Mouse (Mus musculus) neural tube, embryonic 12.5 days (tissue): ENCODE measurements around the gene Flt3. TPM values are rescaled to one million over a fixed set of nuclear protein-coding genes. Genes with fewer than 3 reads are reported as not detected.
A peak's percentile ranks its signal among the peaks of the same experiment; 100 is the strongest.

ENCODE experiments used
- ATAC-seq: fragments of 200-750 bp; cut with Nextera tagmentation; 2 replicates; pipeline ENCODE4 v1.8.0; 2017; ENCODE audit warnings: low read depth, mild to moderate bottlenecking, moderate TSS enrichment, moderate library complexity; ENCODE audit not compliant: low FRiP score
- H3K27ac ChIP-seq: fragments of 300-500 bp; sonication (generic); 2 replicates; pipeline ENCODE4 v1.5.1; 2016
- H3K27me3 ChIP-seq: fragments of 300-500 bp; sonication (generic); replicated peaks from 2 replicates; pipeline ENCODE4 v1.6.1; 2016; ENCODE audit warnings: mild to moderate bottlenecking
- H3K36me3 ChIP-seq: fragments of 300-500 bp; sonication (generic); 2 replicates; pipeline ENCODE4 v1.6.1; 2016; ENCODE audit warnings: mild to moderate bottlenecking
- H3K4me1 ChIP-seq: fragments of 300-500 bp; sonication (generic); 2 replicates; pipeline ENCODE4 v1.6.1; 2016
- H3K4me2 ChIP-seq: fragments of 300-500 bp; sonication (generic); replicated peaks from 2 replicates; pipeline ENCODE4 v1.6.1; 2016; ENCODE audit warnings: mild to moderate bottlenecking
- H3K4me3 ChIP-seq: fragments of 300-500 bp; sonication (generic); 2 replicates; pipeline ENCODE4 v1.5.1; 2016
- H3K9ac ChIP-seq: fragments of 300-500 bp; sonication (generic); 2 replicates; pipeline ENCODE4 v1.6.1; 2016; ENCODE audit warnings: mild to moderate bottlenecking
- H3K9me3 ChIP-seq: fragments of 300-500 bp; sonication (generic); 2 replicates; pipeline ENCODE4 v1.6.1; 2016; ENCODE audit warnings: mild to moderate bottlenecking
- WGBS: fragments of 180-500 bp; shearing (Covaris S2); methylation state at CpG from one replicate; pipeline ENCODE4 v1.1.7; 2016; 5-methylcytosine and 5-hydroxymethylcytosine counted together
- polyA plus RNA-seq: library from polyadenylated mRNA; unstranded; fragments of >200 nt; fragmentation: Nextera tagmentation; extraction: Ambion mirVana; gene quantifications from 2 replicates; pipeline ENCODE4 v1.2.1, GENCODE M21; 2016

The Flt3 gene
- polyA plus RNA-seq, 1 experiment from 2014 or later: 0.49 TPM

- no peaks in the 10 kb centered on the region for H3K9me3 ChIP-seq
- H3K4me1 ChIP-seq: peaks cover 10% of the 10 kb centered on the region; the same call in 1 of the 2 replicates
- H3K4me3 ChIP-seq: peak overlapping the region; percentile 42; the same call in 1 of the 2 replicates
- no peak overlapping the region for H3K27ac ChIP-seq
- peaks cover 48% of the 10 kb centered on the region for H3K27me3 ChIP-seq
- 31% methylated on average over 11 of the region's 11 CpGs for WGBS
- H3K36me3 ChIP-seq: no peaks in the 10 kb centered on the region
- H3K9ac ChIP-seq: no peak overlapping the region
- no peak for ATAC-seq
- H3K4me2 ChIP-seq: peak overlapping the region; percentile 74
Observed at GRCm38 (mm10) chr5:147401024-147401423, 735 bp upstream of the Flt3 start.

DNA sequence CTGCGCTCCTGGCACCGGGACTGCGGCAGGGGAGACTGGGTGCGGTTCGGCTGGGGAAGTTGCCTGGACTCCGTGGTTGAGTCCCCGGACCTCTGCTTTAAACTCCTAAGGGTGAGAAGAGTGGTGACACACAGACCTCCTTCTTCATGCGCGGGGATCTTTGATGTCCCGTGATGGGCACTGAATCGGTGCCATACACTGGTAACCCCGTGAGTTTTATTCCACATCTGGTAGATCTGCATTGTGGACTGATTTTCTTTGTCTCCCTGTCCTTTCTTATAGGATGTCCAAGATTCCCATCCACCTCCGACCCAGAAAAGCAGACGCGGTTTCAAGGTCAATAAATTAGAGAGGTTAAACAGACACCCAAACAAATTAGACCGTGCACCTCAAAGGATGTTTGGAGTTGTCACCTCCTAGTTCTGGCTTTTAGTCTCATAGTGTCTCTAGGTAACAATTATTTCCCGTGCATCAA, 253 bp upstream of the Flt3 start:
- WGBS: 3% methylated on average over 17 of the region's 17 CpGs
- Histone ChIP-seq H3K4me2 (peak overlapping the region; percentile 74), H3K4me1 (peaks cover 10% of the 10 kb centered on the region; the same call in 1 of the 2 replicates), H3K36me3 (no peaks in the 10 kb centered on the region), H3K27ac (no peak overlapping the region), H3K9ac (0 out of 2 replicates have a peak overlapping the region, but pooled peaks have one; percentile 33), H3K9me3 (no peaks in the 10 kb centered on the region), H3K4me3 (peak overlapping the region; percentile 42), H3K27me3 (peaks cover 48% of the 10 kb centered on the region)
- ATAC-seq: no peak

- H3K27me3 ChIP-seq: peaks cover 23% of the 10 kb centered on the region
- H3K36me3 ChIP-seq: no peaks in the 10 kb centered on the region
- H3K4me2 ChIP-seq: no peak overlapping the region
- no peaks in the 10 kb centered on the region for H3K4me1 ChIP-seq
- H3K9ac ChIP-seq: no peak overlapping the region
- WGBS: 26% methylated on average over 1 of the region's 1 CpGs
- no peak for ATAC-seq
- H3K27ac ChIP-seq: no peak overlapping the region
- no peak overlapping the region for H3K4me3 ChIP-seq
- H3K9me3 ChIP-seq: no peaks in the 10 kb centered on the region
Observed at GRCm38 (mm10) chr5:147395050-147395449, 5.2 kb downstream of the Flt3 start.

DNA sequence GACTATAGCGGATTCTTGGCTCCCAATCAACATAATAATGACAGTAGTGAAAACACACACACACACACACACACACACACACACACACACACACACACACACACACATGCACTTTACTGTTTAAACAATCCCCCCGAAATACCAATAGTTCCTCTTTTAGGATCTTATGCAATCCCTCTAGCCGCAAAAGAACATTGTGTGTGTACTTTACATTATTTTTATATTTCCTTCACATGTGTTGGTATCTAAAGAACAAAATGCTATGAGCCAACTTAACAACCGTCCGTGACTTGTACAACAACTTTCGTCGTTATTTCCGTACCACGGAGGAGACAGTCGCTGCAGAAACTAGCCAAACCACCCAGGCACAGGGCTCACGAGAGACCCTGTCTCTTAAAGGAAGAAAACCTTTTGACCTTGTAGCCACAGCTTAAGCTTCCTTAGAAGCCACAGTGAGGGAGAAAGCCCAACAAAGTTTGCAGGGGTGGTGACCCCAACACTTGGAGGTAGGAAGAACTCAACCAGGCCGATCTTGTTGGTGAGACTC, 7.5 kb downstream of the Flt3 start:
- Histone ChIP-seq H3K9ac (no peak overlapping the region), H3K4me3 (no peak overlapping the region), H3K4me2 (no peak overlapping the region), H3K36me3 (no peaks in the 10 kb centered on the region), H3K4me1 (no peaks in the 10 kb centered on the region), H3K27ac (no peak overlapping the region), H3K27me3 (peaks cover under 1% of the 10 kb centered on the region; the same call in 1 of the 2 replicates), H3K9me3 (no peaks in the 10 kb centered on the region)
- no peak for ATAC-seq
- 89% methylated on average over 12 of the region's 12 CpGs for WGBS

DNA sequence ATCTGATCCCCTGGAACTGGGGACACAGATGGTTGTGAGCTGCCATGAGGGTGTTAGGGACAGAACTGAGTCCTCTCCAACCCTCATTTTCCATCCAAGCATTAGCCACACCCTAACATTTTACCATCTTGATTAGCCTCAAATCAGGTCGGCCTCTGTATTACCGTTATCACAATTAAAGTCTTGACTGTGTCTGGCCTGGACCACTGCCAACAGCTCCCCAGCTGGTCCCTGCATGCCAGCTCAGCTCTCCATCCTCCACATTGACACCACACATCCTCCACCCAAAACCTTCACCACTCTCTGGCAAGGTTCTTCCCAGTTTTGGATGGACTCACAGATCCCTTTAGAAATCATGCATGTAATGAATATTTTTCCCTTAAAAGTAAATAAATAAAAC, 9.5 kb downstream of the Flt3 start:
- ATAC-seq: no peak
- H3K9me3 ChIP-seq: no peaks in the 10 kb centered on the region

GRCm38 (mm10) chr5:147389052-147389451, 11.2 kb downstream of the Flt3 start:
- H3K4me2 ChIP-seq: no peak overlapping the region
- no peak overlapping the region for H3K4me3 ChIP-seq
- no peaks in the 10 kb centered on the region for H3K36me3 ChIP-seq
- H3K27ac ChIP-seq: no peak overlapping the region
- no peaks in the 10 kb centered on the region for H3K9me3 ChIP-seq
- no peak for ATAC-seq
- H3K9ac ChIP-seq: no peak overlapping the region
- 88% methylated on average over 5 of the region's 5 CpGs for WGBS
- no peaks in the 10 kb centered on the region for H3K4me1 ChIP-seq
- H3K27me3 ChIP-seq: no peaks in the 10 kb centered on the region

More for the DNA sequence above, 9.5 kb downstream of the Flt3 start:
- H3K4me3 ChIP-seq: no peak overlapping the region
- no peaks in the 10 kb centered on the region for H3K27me3 ChIP-seq
- 78% methylated on average over 2 of the region's 2 CpGs for WGBS
- H3K4me1 ChIP-seq: no peaks in the 10 kb centered on the region
- H3K9ac ChIP-seq: no peak overlapping the region
- no peak overlapping the region for H3K27ac ChIP-seq
- H3K36me3 ChIP-seq: no peaks in the 10 kb centered on the region
- H3K4me2 ChIP-seq: no peak overlapping the region

DNA sequence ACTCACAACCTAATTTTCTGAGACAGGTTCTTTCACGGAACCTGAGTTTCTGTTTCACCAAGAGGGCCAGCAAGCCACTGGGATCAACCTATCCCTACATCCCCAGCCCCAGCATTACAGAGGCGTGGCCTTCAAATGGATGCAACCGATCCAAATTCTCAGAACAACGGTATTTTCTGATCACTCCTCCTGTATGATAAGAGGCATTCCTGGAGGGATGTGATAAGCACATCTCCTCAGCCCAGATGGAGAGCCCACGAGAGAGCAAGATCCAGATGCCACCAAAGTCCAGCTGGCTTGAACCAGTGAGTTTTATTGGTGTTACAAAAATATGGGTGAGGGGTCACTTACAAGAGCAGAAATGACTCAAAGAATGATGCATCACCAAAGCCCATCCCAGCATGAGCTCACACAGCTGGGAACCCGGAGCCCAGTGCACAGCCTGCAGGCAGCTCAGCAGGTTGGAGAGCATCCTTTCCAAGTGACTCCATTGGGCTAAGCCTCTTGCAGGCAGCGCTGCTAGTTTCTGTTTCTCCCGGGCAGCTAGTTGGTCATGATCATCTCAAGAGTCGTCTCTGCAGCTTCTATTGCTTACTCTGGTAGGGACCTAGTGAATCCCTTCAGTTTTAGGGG, 11.8 kb downstream of the Flt3 start:
- ATAC-seq: no peak
- WGBS: 82% methylated on average over 9 of the region's 9 CpGs
- Histone ChIP-seq H3K9me3 (no peaks in the 10 kb centered on the region), H3K36me3 (no peaks in the 10 kb centered on the region), H3K27me3 (no peaks in the 10 kb centered on the region), H3K27ac (no peak overlapping the region), H3K4me3 (no peak overlapping the region), H3K9ac (no peak overlapping the region), H3K4me1 (no peaks in the 10 kb centered on the region), H3K4me2 (no peak overlapping the region)

GRCm38 (mm10) chr5:147386865-147387264, 13.4 kb downstream of the Flt3 start:
- 81% methylated on average over 13 of the region's 13 CpGs for WGBS
- no peak for ATAC-seq

GRCm38 (mm10) chr5:147381396-147381795, 18.9 kb downstream of the Flt3 start:
- Histone ChIP-seq H3K9ac (no peak overlapping the region), H3K27me3 (no peaks in the 10 kb centered on the region), H3K4me3 (no peak overlapping the region), H3K36me3 (no peaks in the 10 kb centered on the region), H3K9me3 (no peaks in the 10 kb centered on the region), H3K4me2 (no peak overlapping the region), H3K27ac (no peak overlapping the region), H3K4me1 (no peaks in the 10 kb centered on the region)
- 93% methylated on average over 10 of the region's 10 CpGs for WGBS
- ATAC-seq: no peak

More at GRCm38 (mm10) chr5:147386865-147387264, 13.4 kb downstream of the Flt3 start:
- Histone ChIP-seq H3K36me3 (no peaks in the 10 kb centered on the region), H3K9ac (no peak overlapping the region), H3K4me2 (no peak overlapping the region), H3K27me3 (no peaks in the 10 kb centered on the region), H3K27ac (no peak overlapping the region), H3K9me3 (no peaks in the 10 kb centered on the region), H3K4me3 (no peak overlapping the region), H3K4me1 (no peaks in the 10 kb centered on the region)

DNA sequence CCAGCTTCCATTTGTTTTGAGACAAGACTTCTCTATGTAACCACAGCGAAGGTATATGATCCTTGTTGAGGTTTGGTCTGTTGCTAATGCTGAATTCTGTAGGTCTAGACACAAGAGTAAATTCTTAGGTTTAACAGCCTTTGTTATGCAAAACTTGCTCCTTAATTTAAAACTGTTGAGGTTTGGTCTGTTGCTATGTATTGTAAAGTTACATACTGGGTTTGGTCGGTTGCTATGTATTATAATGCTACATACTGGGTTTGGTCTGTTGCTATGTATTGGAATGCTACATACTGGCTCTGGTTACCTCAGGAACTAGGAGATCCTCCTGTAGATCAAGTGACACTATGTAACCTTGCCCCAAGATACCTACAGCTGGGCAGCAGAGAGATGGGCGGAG, 20.8 kb downstream of the Flt3 start:
- no peak overlapping the region for H3K27ac ChIP-seq
- H3K4me2 ChIP-seq: no peak overlapping the region
- H3K9ac ChIP-seq: no peak overlapping the region
- ATAC-seq: no peak
- no peaks in the 10 kb centered on the region for H3K9me3 ChIP-seq
- no peaks in the 10 kb centered on the region for H3K4me1 ChIP-seq
- 87% methylated on average over 3 of the region's 3 CpGs for WGBS
- no peaks in the 10 kb centered on the region for H3K36me3 ChIP-seq
- no peaks in the 10 kb centered on the region for H3K27me3 ChIP-seq
- no peak overlapping the region for H3K4me3 ChIP-seq

DNA sequence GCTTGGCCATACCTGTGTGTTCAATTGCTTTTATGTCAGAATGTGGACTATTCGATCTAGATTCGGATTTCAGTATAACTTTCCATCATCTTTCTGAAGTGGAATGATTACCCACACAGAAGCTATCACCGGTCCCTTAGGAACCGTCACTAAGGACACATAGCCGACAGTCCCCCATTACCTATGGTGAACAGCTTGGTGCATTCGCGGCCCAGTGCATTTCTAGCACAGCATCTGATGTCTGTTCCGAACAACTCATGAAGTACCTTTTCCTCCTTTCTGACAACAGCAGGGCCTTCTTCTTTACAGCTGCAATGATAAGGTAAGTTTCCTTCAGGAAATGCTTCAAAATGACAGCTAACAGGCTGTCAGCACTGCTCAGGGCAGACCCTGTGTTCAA, 30.0 kb downstream of the Flt3 start:
- no peak overlapping the region for H3K27ac ChIP-seq
- no peak overlapping the region for H3K4me2 ChIP-seq
- H3K4me3 ChIP-seq: no peak overlapping the region
- H3K36me3 ChIP-seq: no peaks in the 10 kb centered on the region
- H3K9ac ChIP-seq: no peak overlapping the region
- H3K4me1 ChIP-seq: no peaks in the 10 kb centered on the region
- 85% methylated on average over 8 of the region's 8 CpGs for WGBS
- H3K27me3 ChIP-seq: no peaks in the 10 kb centered on the region
- no peak for ATAC-seq
- no peaks in the 10 kb centered on the region for H3K9me3 ChIP-seq

DNA sequence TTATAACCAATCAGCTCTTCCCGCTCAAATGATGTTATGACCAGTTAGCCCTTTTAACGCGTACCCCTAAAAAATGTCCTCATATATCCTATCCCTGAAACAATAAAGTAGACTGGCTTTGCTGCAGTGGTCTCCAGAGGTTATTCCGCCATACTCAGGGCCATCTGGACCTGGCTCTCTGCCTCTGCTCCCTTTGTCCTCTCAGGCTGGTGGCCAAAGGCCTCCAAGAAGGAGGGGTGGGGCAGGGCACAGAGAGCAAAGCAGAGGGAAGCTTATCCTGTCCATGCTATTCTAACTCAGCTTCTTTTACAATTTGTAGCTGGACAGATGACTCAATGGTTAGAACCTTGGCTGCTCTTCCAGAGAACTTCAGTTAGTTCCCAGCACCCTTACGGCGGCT, 32.1 kb downstream of the Flt3 start:
- WGBS: 94% methylated on average over 6 of the region's 6 CpGs
- ATAC-seq: no peak

More for the DNA sequence above, 32.1 kb downstream of the Flt3 start:
- Histone ChIP-seq H3K9ac (no peak overlapping the region), H3K4me2 (no peak overlapping the region), H3K4me1 (no peaks in the 10 kb centered on the region), H3K27ac (no peak overlapping the region), H3K36me3 (no peaks in the 10 kb centered on the region), H3K27me3 (no peaks in the 10 kb centered on the region), H3K9me3 (no peaks in the 10 kb centered on the region), H3K4me3 (no peak overlapping the region)
